Mouse (Mus musculus) forebrain, postnatal 0 days (tissue): ENCODE data around the gene Apba2. TPM values are rescaled to one million over a fixed set of nuclear protein-coding genes. Genes with fewer than 3 reads are reported as not detected.

Experiments
- ATAC-seq: fragments of 200-750 bp; cut with Nextera tagmentation; 2 replicates; pipeline ENCODE4 v1.8.0; 2017; ENCODE audit warnings: mild to moderate bottlenecking, moderate library complexity
- DNase-seq: peaks from one replicate; pipeline ENCODE4 v3.0.0-alpha.2; 2015
- H3K27ac ChIP-seq: fragments of 300-500 bp; sonication (generic); 2 replicates; pipeline ENCODE4 v1.5.1; 2014; ENCODE audit warnings: low read depth, mild to moderate bottlenecking, antibody characterized with exemption, low read length, moderate library complexity, mixed read lengths
- H3K27me3 ChIP-seq: fragments of 300-500 bp; sonication (generic); 2 replicates; pipeline ENCODE4 v1.6.1; 2014; ENCODE audit warnings: mild to moderate bottlenecking, low read length, mixed read lengths; ENCODE audit not compliant: insufficient read depth
- H3K36me3 ChIP-seq: fragments of 300-500 bp; sonication (generic); 2 replicates; pipeline ENCODE4 v1.6.1; 2014; ENCODE audit warnings: mild to moderate bottlenecking, moderate library complexity; ENCODE audit not compliant: insufficient read depth
- H3K4me1 ChIP-seq: fragments of 300-500 bp; sonication (generic); 2 replicates; pipeline ENCODE4 v1.6.1; 2014; ENCODE audit warnings: antibody characterized with exemption; ENCODE audit not compliant: insufficient read depth
- H3K4me2 ChIP-seq: fragments of 300-500 bp; sonication (generic); 2 replicates; pipeline ENCODE4 v1.6.1; 2014; ENCODE audit warnings: low read depth, mild to moderate bottlenecking, moderate library complexity
- H3K4me3 ChIP-seq: fragments of 300-500 bp; sonication (generic); 2 replicates; pipeline ENCODE4 v1.5.1; 2014; ENCODE audit warnings: low read depth, low read length, mixed read lengths
- H3K9ac ChIP-seq: fragments of 300-500 bp; sonication (generic); 2 replicates; pipeline ENCODE4 v1.6.1; 2014; ENCODE audit warnings: mild to moderate bottlenecking
- H3K9me3 ChIP-seq: fragments of 300-500 bp; sonication (generic); 2 replicates; pipeline ENCODE4 v1.6.1; 2016; ENCODE audit warnings: low read length
- CTCF ChIP-seq: sonication (generic); IDR thresholded peaks from 2 replicates; pipeline ENCODE4 v1.5.1; 2016; ENCODE audit warnings: antibody characterized with exemption, control low read depth, low read depth
- WGBS: fragments of 180-500 bp; shearing (Covaris S2); extraction: QIAGEN DNeasy Blood & Tissue Kit; methylation state at CpG from one replicate; pipeline ENCODE4 v1.1.7; 2014; 5-methylcytosine and 5-hydroxymethylcytosine counted together
- polyA plus RNA-seq: library from polyadenylated mRNA; unstranded; fragments of >200 nt; fragmentation: Nextera tagmentation; extraction: Ambion mirVana; gene quantifications from 2 replicates; pipeline ENCODE4 v1.2.1, GENCODE M21; 2015
- total RNA-seq: library from RNA; depleted of rRNA; stranded (reverse); fragments of >200 nt; gene quantifications from 2 replicates; pipeline ENCODE4 v1.2.3, GENCODE M21; 2014

Apba2 gene
- total and polyA plus RNA-seq, 2 experiments from 2014 or later, result 227 to 332 TPM

DNA sequence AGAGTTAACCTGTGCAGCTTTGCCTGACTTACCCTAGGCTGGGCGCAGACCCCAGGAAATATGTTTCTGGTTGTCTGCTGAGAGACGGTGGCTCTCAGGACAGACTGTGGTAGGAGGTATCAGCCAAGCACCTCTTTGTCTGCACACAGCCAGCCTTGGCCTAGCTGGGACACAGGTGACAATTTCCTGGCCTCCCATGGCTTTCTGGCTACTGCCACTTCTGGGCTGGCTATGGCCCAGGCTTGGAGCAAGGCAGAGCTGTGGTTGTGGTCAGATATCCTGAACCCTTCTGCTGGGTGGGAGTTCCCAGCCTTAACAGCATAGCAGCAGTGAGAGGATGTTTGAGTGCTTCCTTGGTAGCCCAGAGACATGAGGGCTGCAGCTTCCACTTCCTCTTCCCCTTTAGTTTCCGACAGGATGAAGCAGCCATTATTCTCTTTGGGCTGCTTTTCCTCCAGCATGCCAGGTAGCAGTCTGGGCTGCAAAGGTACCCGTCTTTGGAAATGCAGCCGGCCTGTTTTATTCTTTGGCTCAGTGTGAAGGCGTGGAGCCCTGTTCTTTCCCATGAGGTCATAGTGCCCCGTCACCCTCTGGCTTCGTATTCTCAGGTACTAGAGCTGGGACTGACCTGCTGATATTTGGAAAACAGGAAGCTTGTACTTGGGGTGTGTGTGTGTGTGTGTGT is 9.2 kb downstream of the Apba2 start:
- Histone ChIP-seq H3K27me3 (no peaks in the 10 kb centered on the region), H3K4me3 (no peak overlapping the region), H3K27ac (no peak overlapping the region), H3K9me3 (no peaks in the 10 kb centered on the region), H3K36me3 (no peaks in the 10 kb centered on the region), H3K4me2 (no peak overlapping the region), H3K9ac (no peak overlapping the region), H3K4me1 (peaks cover 6% of the 10 kb centered on the region; the same call in 1 of the 2 replicates)
- DNase-seq, result no peak
- no peak for ATAC-seq
- WGBS, result 82% methylated on average over 8 of the region's 8 CpGs
- no peak for TF ChIP-seq CTCF

DNA sequence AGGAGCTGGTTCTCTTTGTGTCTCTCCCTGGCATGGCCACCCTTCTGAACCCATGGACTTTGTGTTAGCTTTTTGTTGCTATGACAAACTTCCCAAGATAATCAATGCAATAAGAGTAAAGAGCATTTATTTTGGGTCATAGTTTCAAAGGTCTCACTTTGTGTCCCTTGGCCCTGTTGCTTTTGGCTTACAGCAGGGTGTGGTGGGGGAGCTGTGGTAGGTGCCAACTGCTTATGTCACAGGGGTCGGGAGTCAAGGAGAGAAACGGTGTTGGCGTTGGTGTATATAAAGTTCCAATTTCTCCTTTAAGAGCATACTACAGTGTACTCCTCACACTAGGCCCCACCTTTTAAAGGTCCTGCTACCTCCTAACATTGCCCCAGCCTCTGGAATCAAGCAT is 12.1 kb downstream of the Apba2 start:
- Histone ChIP-seq H3K27me3 (no peaks in the 10 kb centered on the region), H3K9me3 (no peaks in the 10 kb centered on the region), H3K36me3 (no peaks in the 10 kb centered on the region), H3K4me3 (no peak overlapping the region), H3K27ac (no peak overlapping the region), H3K4me1 (no peaks in the 10 kb centered on the region), H3K9ac (no peak overlapping the region), H3K4me2 (no peak overlapping the region)
- DNase-seq, result no peak
- WGBS, result 96% methylated on average over 3 of the region's 3 CpGs
- TF ChIP-seq CTCF, result no peak
- ATAC-seq, result no peak

DNA sequence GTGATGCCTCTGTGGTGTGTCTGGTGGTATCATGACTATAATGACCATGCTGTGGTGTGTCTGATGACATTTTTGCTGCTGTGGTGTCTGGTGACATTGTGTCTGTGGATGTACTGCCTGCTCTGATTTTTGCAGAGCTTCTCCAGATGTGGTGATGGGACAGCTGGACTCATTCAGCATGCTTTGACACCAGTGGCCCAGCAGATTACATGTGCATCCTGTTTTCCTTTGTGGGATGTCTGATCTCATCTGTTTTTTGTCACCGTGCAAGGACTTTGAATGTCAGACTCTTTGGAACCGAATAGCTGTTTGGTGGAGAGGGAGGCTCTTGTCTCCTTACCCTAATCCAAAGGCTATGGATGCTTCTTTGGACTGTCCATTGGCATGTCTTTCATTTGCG is 13.8 kb downstream of the Apba2 start:
- no peak for TF ChIP-seq CTCF
- DNase-seq (no peak), ATAC-seq (no peak)
- Histone ChIP-seq H3K27me3 (no peaks in the 10 kb centered on the region), H3K4me1 (no peaks in the 10 kb centered on the region), H3K4me3 (no peak overlapping the region), H3K4me2 (no peak overlapping the region), H3K9ac (no peak overlapping the region), H3K9me3 (no peaks in the 10 kb centered on the region), H3K27ac (no peak overlapping the region), H3K36me3 (no peaks in the 10 kb centered on the region)
- WGBS, result 93% methylated on average over 3 of the region's 3 CpGs

DNA sequence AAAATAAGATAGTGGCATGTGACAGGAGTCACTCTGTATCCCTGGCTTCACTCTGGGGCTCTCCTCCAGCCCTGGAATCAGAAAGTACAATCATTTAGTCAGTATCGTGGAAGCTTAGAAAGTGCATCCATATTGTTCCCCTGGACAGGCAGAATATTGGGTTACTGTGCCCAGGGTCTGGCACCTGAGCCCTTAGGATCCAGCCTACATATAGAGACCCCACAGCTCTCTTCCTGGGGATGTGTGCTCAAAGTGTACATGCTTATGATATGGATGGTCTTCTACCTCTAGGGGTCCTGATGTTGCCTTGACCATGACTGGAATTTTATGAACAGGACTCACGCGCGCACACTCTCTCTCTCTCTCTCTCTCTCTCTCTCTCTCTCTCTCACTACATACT is 14.4 kb downstream of the Apba2 start:
- Histone ChIP-seq H3K4me3 (no peak overlapping the region), H3K36me3 (no peaks in the 10 kb centered on the region), H3K27ac (no peak overlapping the region), H3K4me1 (no peaks in the 10 kb centered on the region), H3K4me2 (no peak overlapping the region), H3K9ac (no peak overlapping the region), H3K9me3 (no peaks in the 10 kb centered on the region), H3K27me3 (no peaks in the 10 kb centered on the region)
- no peak for ATAC-seq
- WGBS, result 90% methylated on average over 4 of the region's 4 CpGs
- no peak for DNase-seq
- TF ChIP-seq CTCF, result no peak

DNA sequence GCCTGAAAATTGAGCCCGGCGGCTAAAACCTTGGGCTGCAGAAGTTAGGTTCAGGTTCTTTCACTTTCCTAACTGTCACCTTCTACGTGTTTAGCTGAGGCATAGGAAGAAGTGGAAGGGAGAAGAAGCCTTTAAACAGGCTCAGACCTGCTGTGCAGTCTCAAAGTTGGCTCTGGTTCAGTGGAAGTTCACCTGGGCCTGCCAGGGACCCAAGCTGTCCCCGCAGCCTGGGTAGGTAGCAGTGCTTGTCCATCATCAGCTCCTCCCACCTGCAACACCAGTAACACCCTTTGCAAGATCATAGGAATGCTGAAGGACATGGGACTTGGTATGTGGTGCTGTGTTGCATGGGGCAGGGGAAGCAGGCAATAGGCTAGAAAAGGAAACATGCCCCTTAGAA is 17.6 kb downstream of the Apba2 start:
- TF ChIP-seq CTCF, result no peak
- ATAC-seq (no peak), DNase-seq (no peak)
- H3K27ac ChIP-seq, result no peak overlapping the region
- H3K4me3 ChIP-seq, result no peak overlapping the region
- no peaks in the 10 kb centered on the region for H3K9me3 ChIP-seq
- 92% methylated on average over 4 of the region's 4 CpGs for WGBS
- H3K27me3 ChIP-seq, result no peaks in the 10 kb centered on the region
- H3K4me2 ChIP-seq, result no peak overlapping the region
- no peaks in the 10 kb centered on the region for H3K36me3 ChIP-seq
- H3K4me1 ChIP-seq, result no peaks in the 10 kb centered on the region
- H3K9ac ChIP-seq, result no peak overlapping the region

DNA sequence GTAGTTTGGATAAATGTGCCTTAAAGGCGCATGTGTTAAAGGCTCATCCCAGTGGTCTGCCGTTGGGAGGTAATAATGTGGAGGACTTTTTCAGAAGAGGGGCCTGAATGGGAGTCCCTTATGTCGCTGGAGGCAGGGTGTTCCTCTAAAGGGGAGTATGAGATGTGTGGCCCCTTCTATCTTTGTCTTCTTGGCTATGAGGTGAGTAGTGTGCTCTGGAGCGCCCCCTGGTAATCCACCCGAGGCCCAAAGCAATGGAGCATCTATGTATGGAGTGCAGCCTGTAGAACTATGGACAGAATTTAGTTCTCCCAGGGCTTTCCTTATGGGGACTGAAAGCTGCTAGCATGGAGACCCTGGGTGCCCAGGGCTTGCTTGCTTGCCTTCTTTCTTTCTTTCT is 18.0 kb downstream of the Apba2 start:
- Histone ChIP-seq H3K27ac (no peak overlapping the region), H3K9ac (no peak overlapping the region), H3K36me3 (no peaks in the 10 kb centered on the region), H3K4me1 (no peaks in the 10 kb centered on the region), H3K27me3 (no peaks in the 10 kb centered on the region), H3K9me3 (no peaks in the 10 kb centered on the region), H3K4me3 (no peak overlapping the region), H3K4me2 (no peak overlapping the region)
- ATAC-seq, result no peak
- no peak for TF ChIP-seq CTCF
- 77% methylated on average over 5 of the region's 5 CpGs for WGBS
- DNase-seq, result no peak

DNA sequence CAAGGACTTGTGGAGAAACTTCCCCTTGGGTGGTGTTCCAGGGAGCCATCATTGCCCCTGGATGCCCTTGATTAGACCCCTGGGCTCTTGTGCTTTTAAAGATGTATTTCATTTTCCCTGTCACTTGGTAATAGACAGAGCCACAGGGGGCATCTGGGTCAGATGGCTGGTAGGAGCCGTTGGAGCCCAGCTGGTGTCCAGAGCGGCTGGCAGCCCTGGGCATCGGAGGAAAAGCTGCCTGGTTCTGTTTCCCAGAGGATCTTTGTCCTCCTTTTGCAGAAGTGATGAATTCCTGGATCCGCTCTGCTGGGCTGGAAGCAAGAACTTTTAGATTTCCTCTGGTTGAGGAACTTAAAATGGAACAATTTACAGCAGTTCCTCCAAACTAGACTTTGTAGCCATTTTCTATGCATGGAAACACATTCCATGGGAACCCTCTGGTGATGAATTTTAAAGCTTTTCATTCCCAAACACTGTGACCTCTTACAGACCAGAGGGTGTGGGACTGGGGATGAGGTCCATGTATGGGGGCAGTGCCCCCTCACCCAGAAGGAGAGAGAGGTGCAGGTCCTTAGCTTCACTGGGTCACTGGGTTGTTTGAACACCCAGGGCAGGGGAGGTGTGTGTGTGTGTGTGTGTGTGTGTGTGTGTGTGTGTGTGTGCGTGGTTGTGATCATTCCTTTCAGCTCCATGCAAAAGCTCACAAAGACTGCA is 20.3 kb downstream of the Apba2 start:
- no peak overlapping the region for H3K4me3 ChIP-seq
- H3K9me3 ChIP-seq, result no peaks in the 10 kb centered on the region
- ATAC-seq (peak; percentile 25; the same call in 1 of the 2 replicates), DNase-seq (no peak)
- 59% methylated on average over 5 of the region's 5 CpGs for WGBS
- H3K9ac ChIP-seq, result no peak overlapping the region
- H3K27ac ChIP-seq, result 0 out of 2 replicates have a peak overlapping the region, but pooled peaks have one; percentile 35
- H3K4me1 ChIP-seq, result no peaks in the 10 kb centered on the region
- TF ChIP-seq CTCF, result no peak
- 0 out of 2 replicates have a peak, but pooled peaks cover 1% of the 10 kb centered on the region for H3K36me3 ChIP-seq
- H3K4me2 ChIP-seq, result no peak overlapping the region
- H3K27me3 ChIP-seq, result no peaks in the 10 kb centered on the region
